Mouse (Mus musculus): ENCODE measurements around the gene Lrrtm1. TPM values are rescaled to one million over a fixed set of nuclear protein-coding genes. Genes with fewer than 3 reads are reported as not detected.
A peak's percentile ranks its signal among the peaks of the same experiment; 100 is the strongest.

Gene Lrrtm1
- polyA plus RNA-seq (2012; ENCODE audit: insufficient read depth, insufficient read length, missing spikeins): not detected in 2 replicates

- no peaks in the 10 kb centered on the region for H3K4me1 ChIP-seq (ENCODE audit: control insufficient read depth, insufficient read depth, insufficient read length, low read length)
- no peak within 1 kb of the TSS for H3K27ac ChIP-seq (replicated peaks; ENCODE audit: low read depth, low read length)
- H3K4me3 ChIP-seq (ENCODE audit: insufficient read depth, low read depth, low read length): peak within 1 kb of the TSS; percentile 21; the same call in 1 of the 2 replicates
These were observed at the start of gene Lrrtm1 for GRCm38 (mm10) chr6:77242601-77243406. Gene Lrrtm1, plus strand, starts transcription at chr6:77242689.

GRCm38 (mm10) chr6:77196650-77197049, 45.8 kb upstream of the Lrrtm1 start:
- Histone ChIP-seq H3K4me3 (ENCODE audit: insufficient read depth, low read depth, low read length) (no peak overlapping the region), H3K27ac (replicated peaks; ENCODE audit: low read depth, low read length) (no peak overlapping the region), H3K4me1 (ENCODE audit: control insufficient read depth, insufficient read depth, insufficient read length, low read length) (no peaks in the 10 kb centered on the region)

- Histone ChIP-seq H3K27ac (replicated peaks; ENCODE audit: low read depth, low read length) (no peak overlapping the region), H3K4me3 (ENCODE audit: insufficient read depth, low read depth, low read length) (no peak overlapping the region), H3K4me1 (ENCODE audit: control insufficient read depth, insufficient read depth, insufficient read length, low read length) (no peaks in the 10 kb centered on the region)
These were observed 43.1 kb upstream of the Lrrtm1 start for GRCm38 (mm10) chr6:77199375-77199774.

GRCm38 (mm10) chr6:77209183-77209582, 33.3 kb upstream of the Lrrtm1 start:
- no peaks in the 10 kb centered on the region for H3K4me1 ChIP-seq (ENCODE audit: control insufficient read depth, insufficient read depth, insufficient read length, low read length)
- H3K4me3 ChIP-seq (ENCODE audit: insufficient read depth, low read depth, low read length): no peak overlapping the region
- H3K27ac ChIP-seq (replicated peaks; ENCODE audit: low read depth, low read length): no peak overlapping the region

GRCm38 (mm10) chr6:77209929-77210328, 32.6 kb upstream of the Lrrtm1 start:
- no peak overlapping the region for H3K27ac ChIP-seq (replicated peaks; ENCODE audit: low read depth, low read length)
- no peaks in the 10 kb centered on the region for H3K4me1 ChIP-seq (ENCODE audit: control insufficient read depth, insufficient read depth, insufficient read length, low read length)
- no peak overlapping the region for H3K4me3 ChIP-seq (ENCODE audit: insufficient read depth, low read depth, low read length)

- H3K4me3 ChIP-seq (ENCODE audit: insufficient read depth, low read depth, low read length): no peak overlapping the region
- H3K27ac ChIP-seq (replicated peaks; ENCODE audit: low read depth, low read length): no peak overlapping the region
- no peaks in the 10 kb centered on the region for H3K4me1 ChIP-seq (ENCODE audit: control insufficient read depth, insufficient read depth, insufficient read length, low read length)
These were observed 28.6 kb upstream of the Lrrtm1 start for GRCm38 (mm10) chr6:77213757-77214409.

- no peaks in the 10 kb centered on the region for H3K4me1 ChIP-seq (ENCODE audit: control insufficient read depth, insufficient read depth, insufficient read length, low read length)
- no peak overlapping the region for H3K27ac ChIP-seq (replicated peaks; ENCODE audit: low read depth, low read length)
- H3K4me3 ChIP-seq (ENCODE audit: insufficient read depth, low read depth, low read length): no peak overlapping the region
These were observed 27.2 kb upstream of the Lrrtm1 start for GRCm38 (mm10) chr6:77215322-77215721.

- no peak overlapping the region for H3K27ac ChIP-seq (replicated peaks; ENCODE audit: low read depth, low read length)
- no peak overlapping the region for H3K4me3 ChIP-seq (ENCODE audit: insufficient read depth, low read depth, low read length)
- H3K4me1 ChIP-seq (ENCODE audit: control insufficient read depth, insufficient read depth, insufficient read length, low read length): no peaks in the 10 kb centered on the region
These were observed 23.6 kb upstream of the Lrrtm1 start for GRCm38 (mm10) chr6:77218875-77219274.

- Histone ChIP-seq H3K4me3 (ENCODE audit: insufficient read depth, low read depth, low read length) (no peak overlapping the region), H3K4me1 (ENCODE audit: control insufficient read depth, insufficient read depth, insufficient read length, low read length) (no peaks in the 10 kb centered on the region), H3K27ac (replicated peaks; ENCODE audit: low read depth, low read length) (no peak overlapping the region)
These were observed 21.7 kb upstream of the Lrrtm1 start for GRCm38 (mm10) chr6:77220776-77221175.

GRCm38 (mm10) chr6:77222849-77223638, 19.4 kb upstream of the Lrrtm1 start:
- Histone ChIP-seq H3K4me3 (ENCODE audit: insufficient read depth, low read depth, low read length) (no peak overlapping the region), H3K4me1 (ENCODE audit: control insufficient read depth, insufficient read depth, insufficient read length, low read length) (no peaks in the 10 kb centered on the region)

GRCm38 (mm10) chr6:77240426-77240825, 2.1 kb upstream of the Lrrtm1 start:
- Histone ChIP-seq H3K27ac (replicated peaks; ENCODE audit: low read depth, low read length) (no peak overlapping the region), H3K4me1 (ENCODE audit: control insufficient read depth, insufficient read depth, insufficient read length, low read length) (no peaks in the 10 kb centered on the region), H3K4me3 (ENCODE audit: insufficient read depth, low read depth, low read length) (no peak overlapping the region)

More at GRCm38 (mm10) chr6:77222849-77223638, 19.4 kb upstream of the Lrrtm1 start:
- no peak overlapping the region for H3K27ac ChIP-seq (replicated peaks; ENCODE audit: low read depth, low read length)

GRCm38 (mm10) chr6:77243541-77244231, 1.2 kb downstream of the Lrrtm1 start:
- H3K27ac ChIP-seq (replicated peaks; ENCODE audit: low read depth, low read length): no peak overlapping the region
- 0 out of 2 replicates have a peak overlapping the region, but pooled peaks have one; percentile 18 for H3K4me3 ChIP-seq (ENCODE audit: insufficient read depth, low read depth, low read length)
- no peaks in the 10 kb centered on the region for H3K4me1 ChIP-seq (ENCODE audit: control insufficient read depth, insufficient read depth, insufficient read length, low read length)

- Histone ChIP-seq H3K4me1 (ENCODE audit: control insufficient read depth, insufficient read depth, insufficient read length, low read length) (no peaks in the 10 kb centered on the region), H3K27ac (replicated peaks; ENCODE audit: low read depth, low read length) (no peak overlapping the region), H3K4me3 (ENCODE audit: insufficient read depth, low read depth, low read length) (no peak overlapping the region)
These were observed 11.0 kb downstream of the Lrrtm1 start for GRCm38 (mm10) chr6:77253480-77253879.

GRCm38 (mm10) chr6:77256348-77256747, 13.9 kb downstream of the Lrrtm1 start:
- no peak overlapping the region for H3K27ac ChIP-seq (replicated peaks; ENCODE audit: low read depth, low read length)

More at GRCm38 (mm10) chr6:77256348-77256747, 13.9 kb downstream of the Lrrtm1 start:
- H3K4me3 ChIP-seq (ENCODE audit: insufficient read depth, low read depth, low read length): no peak overlapping the region
- H3K4me1 ChIP-seq (ENCODE audit: control insufficient read depth, insufficient read depth, insufficient read length, low read length): no peaks in the 10 kb centered on the region

Data from brown adipose tissue, adult 24 weeks (tissue).